Mouse (Mus musculus) limb, embryonic 11.5 days (tissue): ENCODE measurements around the gene Itgad. TPM values are rescaled to one million over a fixed set of nuclear protein-coding genes. Genes with fewer than 3 reads are reported as not detected.

Source experiments
- ATAC-seq: fragments of 200-750 bp; cut with Nextera tagmentation; 2 replicates; pipeline ENCODE4 v1.8.0; 2017; ENCODE audit warnings: low read depth; ENCODE audit not compliant: insufficient number of reproducible peaks, low FRiP score, low TSS enrichment
- DNase-seq: peaks from one replicate; pipeline ENCODE4 v3.0.0-alpha.2; 2015; ENCODE audit warnings: low spot score
- H3K27ac ChIP-seq: fragments of 300-500 bp; sonication (generic); replicated peaks from 2 replicates; pipeline ENCODE4 v1.5.1; 2014; ENCODE audit warnings: low read depth, mild to moderate bottlenecking, low read length
- H3K27me3 ChIP-seq: fragments of 300-500 bp; sonication (generic); 2 replicates; pipeline ENCODE4 v1.6.1; 2014; ENCODE audit warnings: mild to moderate bottlenecking, low read length, mixed read lengths; ENCODE audit not compliant: control insufficient read depth, insufficient read depth
- H3K36me3 ChIP-seq: fragments of 300-500 bp; sonication (generic); 2 replicates; pipeline ENCODE4 v1.6.1; 2014; ENCODE audit warnings: mild to moderate bottlenecking, low read length, moderate library complexity, mixed read lengths; ENCODE audit not compliant: control insufficient read depth, insufficient read depth
- H3K4me1 ChIP-seq: fragments of 300-500 bp; sonication (generic); 2 replicates; pipeline ENCODE4 v1.6.1; 2014; ENCODE audit warnings: low read length, mixed read lengths; ENCODE audit not compliant: control insufficient read depth, insufficient read depth
- H3K4me2 ChIP-seq: fragments of 300-500 bp; sonication (generic); 2 replicates; pipeline ENCODE4 v1.6.1; 2014; ENCODE audit warnings: low read depth, mild to moderate bottlenecking, moderate library complexity; ENCODE audit not compliant: severe bottlenecking
- H3K4me3 ChIP-seq: fragments of 300-500 bp; sonication (generic); 2 replicates; pipeline ENCODE4 v1.5.1; 2014; ENCODE audit warnings: low read depth, low read length
- H3K9ac ChIP-seq: fragments of 300-500 bp; sonication (generic); 2 replicates; pipeline ENCODE4 v1.6.1; 2014; ENCODE audit warnings: mild to moderate bottlenecking, low read length
- H3K9me3 ChIP-seq: fragments of 300-500 bp; sonication (generic); 2 replicates; pipeline ENCODE4 v1.6.1; 2016; ENCODE audit warnings: low read length; ENCODE audit not compliant: control insufficient read depth
- WGBS: fragments of 180-500 bp; shearing (Covaris S2); extraction: QIAGEN DNeasy Blood & Tissue Kit; methylation state at CpG from one replicate; pipeline ENCODE4 v1.1.7; 2014; 5-methylcytosine and 5-hydroxymethylcytosine counted together
- polyA plus RNA-seq: library from polyadenylated mRNA; unstranded; fragments of >200 nt; fragmentation: Nextera tagmentation; extraction: Ambion mirVana; gene quantifications from 2 replicates; pipeline ENCODE4 v1.2.1, GENCODE M21; 2014

The Itgad gene
- polyA plus RNA-seq, 1 experiment from 2014 or later, result not detected

DNA sequence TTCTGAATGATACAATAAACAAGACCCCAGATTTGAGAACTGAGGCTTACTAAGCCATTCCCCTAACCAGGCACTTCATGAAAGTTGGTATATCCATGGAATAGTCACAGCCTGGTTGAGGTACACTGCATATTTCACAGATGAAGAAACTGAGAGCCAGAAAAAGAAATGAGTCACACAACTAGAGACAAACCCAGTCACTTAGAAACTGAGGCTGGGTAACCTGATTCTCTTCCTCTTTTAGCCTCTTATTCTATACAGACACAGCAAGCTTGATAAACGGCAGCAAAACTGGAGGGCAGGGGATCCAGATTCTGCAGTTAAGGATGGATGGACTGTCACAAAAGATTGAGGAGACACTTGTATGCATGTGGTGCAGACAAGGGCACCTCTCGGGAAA lies 80.6 kb downstream of the Itgad start:
- 78% methylated on average over 2 of the region's 2 CpGs for WGBS
- no peaks in the 10 kb centered on the region for H3K36me3 ChIP-seq
- H3K4me1 ChIP-seq, result peaks cover 6% of the 10 kb centered on the region; the same call in 1 of the 2 replicates
- no peak overlapping the region for H3K4me2 ChIP-seq
- no peaks in the 10 kb centered on the region for H3K27me3 ChIP-seq
- ATAC-seq (no peak), DNase-seq (no peak)
- H3K9me3 ChIP-seq, result no peaks in the 10 kb centered on the region
- no peak overlapping the region for H3K27ac ChIP-seq
- no peak overlapping the region for H3K4me3 ChIP-seq
- H3K9ac ChIP-seq, result no peak overlapping the region

DNA sequence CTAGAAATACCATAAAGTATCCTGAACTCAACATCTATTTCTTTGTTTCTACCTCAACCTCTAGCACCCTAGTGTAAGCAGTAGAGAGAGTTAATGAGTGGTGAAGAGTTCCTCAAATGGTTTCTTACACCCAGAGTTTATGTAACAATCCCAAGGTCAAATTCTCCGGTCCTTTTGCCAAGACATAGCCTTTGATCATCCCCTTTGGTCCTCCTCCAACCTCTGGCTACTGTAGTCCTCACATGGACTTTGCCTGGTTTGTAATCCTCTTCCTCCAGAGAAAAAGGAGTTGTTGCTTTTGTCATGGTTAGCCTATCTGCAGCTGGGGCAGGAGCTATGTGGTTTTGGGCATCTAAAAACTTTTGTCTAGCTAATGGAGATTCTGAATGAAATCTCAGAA lies 81.3 kb downstream of the Itgad start:
- Histone ChIP-seq H3K27me3 (no peaks in the 10 kb centered on the region), H3K36me3 (no peaks in the 10 kb centered on the region; the same call in 1 of the 2 replicates), H3K4me2 (no peak overlapping the region), H3K9ac (no peak overlapping the region), H3K9me3 (no peaks in the 10 kb centered on the region), H3K4me3 (no peak overlapping the region), H3K27ac (no peak overlapping the region), H3K4me1 (peaks cover 6% of the 10 kb centered on the region; the same call in 1 of the 2 replicates)
- ATAC-seq (no peak), DNase-seq (no peak)
- WGBS, result 100% methylated on average over 1 of the region's 1 CpGs

DNA sequence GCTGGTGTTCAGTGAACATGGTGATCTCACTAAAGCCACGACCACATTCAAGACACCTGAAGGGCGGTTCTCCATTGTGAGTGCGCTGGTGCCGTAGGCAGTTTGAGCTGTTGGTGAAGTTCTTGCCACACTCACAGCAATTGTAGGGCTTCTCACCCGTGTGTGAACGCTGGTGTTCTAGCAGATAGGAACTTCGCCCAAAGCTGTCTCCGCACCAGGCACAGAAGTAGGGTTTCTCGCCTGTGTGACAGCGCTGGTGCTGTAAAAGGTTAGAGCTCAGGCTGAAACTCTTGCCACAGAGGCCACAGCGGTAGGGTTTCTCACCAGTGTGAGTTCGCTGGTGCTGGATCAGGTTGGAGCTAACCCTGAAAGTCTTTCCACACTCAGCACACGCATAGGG lies 82.2 kb downstream of the Itgad start:
- ATAC-seq (no peak), DNase-seq (no peak)
- Histone ChIP-seq H3K36me3 (peaks cover 3% of the 10 kb centered on the region; the same call in 1 of the 2 replicates), H3K27ac (no peak overlapping the region), H3K4me2 (no peak overlapping the region), H3K4me3 (no peak overlapping the region), H3K27me3 (no peaks in the 10 kb centered on the region), H3K4me1 (peaks cover 6% of the 10 kb centered on the region; the same call in 1 of the 2 replicates), H3K9ac (no peak overlapping the region), H3K9me3 (no peaks in the 10 kb centered on the region)
- 91% methylated on average over 13 of the region's 13 CpGs for WGBS

DNA sequence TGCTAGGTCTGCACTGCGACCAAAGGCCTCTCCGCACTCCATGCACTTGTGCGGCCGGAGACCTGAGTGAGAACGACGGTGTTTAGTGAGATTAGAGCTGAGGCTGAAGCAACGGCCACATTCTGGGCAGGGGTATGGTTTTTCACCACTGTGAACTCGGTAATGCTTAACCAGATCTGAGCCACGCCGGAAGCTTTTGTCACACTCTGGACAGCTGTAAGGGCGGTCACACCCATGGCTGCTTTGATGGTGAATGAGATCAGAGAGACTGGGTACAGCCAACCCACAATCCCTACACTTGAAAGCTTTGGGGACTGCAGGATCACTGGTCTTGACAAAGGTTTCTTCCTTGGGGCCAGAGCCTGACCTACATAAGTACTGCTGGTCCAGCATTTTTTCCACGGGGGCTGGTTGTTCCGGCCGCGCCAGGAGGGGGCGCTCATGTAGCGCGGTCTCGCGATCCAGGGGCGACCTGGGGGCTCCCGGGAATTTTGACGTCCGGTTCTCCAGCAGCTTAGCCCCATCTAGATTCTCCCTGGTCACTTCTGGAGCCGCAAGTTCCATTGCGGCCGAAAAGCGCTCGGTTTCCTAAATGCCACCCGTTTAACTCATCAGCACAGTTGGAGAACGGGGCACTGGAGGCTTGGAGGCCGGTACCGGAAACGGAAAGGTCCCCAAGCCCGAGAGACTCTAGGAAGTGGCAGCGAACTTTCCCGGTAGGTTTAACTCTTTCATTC lies 82.8 kb downstream of the Itgad start, which contains the start of gene Armc5:
Gene Armc5 (plus strand): TSS at position 487 of the 737 bp plus-strand sequence.
- DNase-seq (peak; percentile 92), ATAC-seq (peak; percentile 13; the same call in 1 of the 2 replicates)
- Histone ChIP-seq H3K27me3 (no peaks in the 10 kb centered on the region), H3K27ac (peak within 1 kb of the TSS; percentile 90), H3K9me3 (no peaks in the 10 kb centered on the region), H3K36me3 (peaks cover 3% of the 10 kb centered on the region; the same call in 1 of the 2 replicates), H3K4me2 (peak within 1 kb of the TSS; percentile 84), H3K4me1 (peaks cover 6% of the 10 kb centered on the region; the same call in 1 of the 2 replicates), H3K4me3 (peak within 1 kb of the TSS; percentile 63), H3K9ac (peak within 1 kb of the TSS; percentile 77)
- 25% methylated on average over 37 of the region's 37 CpGs for WGBS

DNA sequence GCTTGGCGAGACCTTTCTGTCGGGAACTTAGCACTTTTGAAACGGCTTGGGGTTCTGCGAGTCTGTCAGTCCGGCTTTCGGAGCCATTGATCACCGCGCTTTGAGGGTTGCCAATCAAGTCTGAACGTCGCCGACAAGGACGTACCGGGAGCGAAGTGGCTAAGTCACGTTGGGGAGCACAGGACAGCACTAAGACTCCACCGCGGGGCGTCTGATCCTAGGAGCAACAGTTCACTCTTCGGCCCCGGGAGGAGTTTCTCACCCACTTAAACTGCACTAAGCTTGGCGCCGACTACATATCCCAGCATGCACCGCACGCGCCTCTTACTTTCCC lies 83.4 kb downstream of the Itgad start:
- WGBS, result 0% methylated on average over 25 of the region's 25 CpGs
- DNase-seq (no peak), ATAC-seq (peak; percentile 67)
- Histone ChIP-seq H3K36me3 (peaks cover 5% of the 10 kb centered on the region; the same call in 1 of the 2 replicates), H3K4me2 (peak overlapping the region; percentile 84), H3K4me1 (peaks cover 3% of the 10 kb centered on the region; the same call in 1 of the 2 replicates), H3K9me3 (no peaks in the 10 kb centered on the region), H3K9ac (peak overlapping the region; percentile 68), H3K4me3 (peak overlapping the region; percentile 63), H3K27me3 (no peaks in the 10 kb centered on the region), H3K27ac (peak overlapping the region; percentile 90)

DNA sequence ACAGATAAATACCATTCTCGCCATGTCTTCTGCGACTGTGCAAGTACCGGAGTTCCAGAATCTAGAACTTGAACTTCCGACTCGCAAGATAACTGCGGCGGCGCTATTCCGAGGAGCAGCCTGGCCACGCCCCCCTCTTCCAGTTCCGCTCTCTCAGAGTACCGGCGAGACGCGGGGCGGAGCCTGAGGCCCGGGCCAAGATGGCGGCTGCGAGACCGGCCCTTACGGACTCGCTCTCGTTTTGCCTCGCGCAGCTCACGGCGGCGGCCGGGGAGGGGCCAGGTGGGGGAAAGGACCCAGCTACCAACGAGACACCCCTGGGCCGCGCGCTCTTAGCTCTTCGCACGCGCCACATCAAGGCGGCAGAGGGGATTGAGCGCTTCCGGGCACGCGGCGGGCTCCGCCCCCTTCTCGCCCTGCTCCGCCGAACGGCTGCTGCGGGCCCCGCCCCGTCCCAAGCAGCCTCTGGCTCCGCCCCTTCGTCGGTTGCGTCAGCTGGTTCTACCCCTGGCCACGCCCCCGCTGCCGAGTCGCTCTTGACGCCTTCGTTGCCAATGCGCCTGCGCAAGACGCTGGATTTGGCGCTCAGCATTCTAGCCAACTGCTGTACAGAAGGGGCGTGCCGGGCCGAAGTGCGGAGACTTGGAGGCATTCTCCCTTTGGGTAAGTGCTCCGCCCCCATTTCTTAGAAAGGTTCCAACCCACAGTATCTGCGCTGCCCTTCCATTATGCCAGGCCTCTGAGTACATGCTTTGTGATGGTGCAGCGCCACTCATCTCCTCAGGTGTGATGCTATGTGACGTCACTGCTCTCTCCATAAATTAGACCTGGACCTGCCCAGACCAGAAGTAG lies 84.0 kb downstream of the Itgad start, which contains the start of gene 9130023H24Rik:
Gene 9130023H24Rik (minus strand): TSS at position 105 of the 852 bp plus-strand sequence.
- Histone ChIP-seq H3K9ac (peak within 1 kb of the TSS; percentile 77), H3K4me2 (peak within 1 kb of the TSS; percentile 84), H3K36me3 (peaks cover 8% of the 10 kb centered on the region; the same call in 1 of the 2 replicates), H3K4me3 (peak within 1 kb of the TSS; percentile 63), H3K27me3 (no peaks in the 10 kb centered on the region), H3K4me1 (0 out of 2 replicates have a peak, but pooled peaks cover 3% of the 10 kb centered on the region), H3K27ac (peak within 1 kb of the TSS; percentile 90), H3K9me3 (no peaks in the 10 kb centered on the region)
- ATAC-seq (peak; percentile 92), DNase-seq (peak; percentile 100)
- under 1% methylated on average over 72 of the region's 72 CpGs for WGBS

DNA sequence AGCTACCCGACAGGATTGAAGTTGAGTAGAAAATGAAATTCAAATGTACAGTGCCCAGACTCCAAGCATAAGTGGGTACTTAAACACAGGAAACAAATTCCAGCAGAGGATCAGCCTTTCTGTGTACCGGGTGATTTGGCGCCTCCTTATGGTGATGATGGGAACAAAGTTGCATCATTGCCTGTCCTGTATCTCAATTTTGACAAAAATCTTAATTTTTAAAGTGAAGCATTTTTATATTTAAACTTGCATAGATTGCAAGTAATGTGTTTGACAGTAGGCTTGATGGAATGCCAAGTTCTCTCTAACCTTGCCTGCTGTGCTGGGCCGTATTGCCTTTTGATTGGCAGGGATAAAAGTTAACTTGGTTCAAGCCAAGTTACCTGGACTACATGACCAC lies 84.8 kb downstream of the Itgad start:
- WGBS, result 28% methylated on average over 4 of the region's 4 CpGs
- peak overlapping the region; percentile 63; the same call in 1 of the 2 replicates for H3K4me3 ChIP-seq
- 0 out of 2 replicates have a peak, but pooled peaks cover 3% of the 10 kb centered on the region for H3K4me1 ChIP-seq
- H3K27ac ChIP-seq, result no peak overlapping the region
- peaks cover 8% of the 10 kb centered on the region; the same call in 1 of the 2 replicates for H3K36me3 ChIP-seq
- H3K27me3 ChIP-seq, result no peaks in the 10 kb centered on the region
- H3K4me2 ChIP-seq, result peak overlapping the region; percentile 58
- ATAC-seq (no peak), DNase-seq (peak; percentile 60)
- H3K9me3 ChIP-seq, result no peaks in the 10 kb centered on the region
- H3K9ac ChIP-seq, result no peak overlapping the region

DNA sequence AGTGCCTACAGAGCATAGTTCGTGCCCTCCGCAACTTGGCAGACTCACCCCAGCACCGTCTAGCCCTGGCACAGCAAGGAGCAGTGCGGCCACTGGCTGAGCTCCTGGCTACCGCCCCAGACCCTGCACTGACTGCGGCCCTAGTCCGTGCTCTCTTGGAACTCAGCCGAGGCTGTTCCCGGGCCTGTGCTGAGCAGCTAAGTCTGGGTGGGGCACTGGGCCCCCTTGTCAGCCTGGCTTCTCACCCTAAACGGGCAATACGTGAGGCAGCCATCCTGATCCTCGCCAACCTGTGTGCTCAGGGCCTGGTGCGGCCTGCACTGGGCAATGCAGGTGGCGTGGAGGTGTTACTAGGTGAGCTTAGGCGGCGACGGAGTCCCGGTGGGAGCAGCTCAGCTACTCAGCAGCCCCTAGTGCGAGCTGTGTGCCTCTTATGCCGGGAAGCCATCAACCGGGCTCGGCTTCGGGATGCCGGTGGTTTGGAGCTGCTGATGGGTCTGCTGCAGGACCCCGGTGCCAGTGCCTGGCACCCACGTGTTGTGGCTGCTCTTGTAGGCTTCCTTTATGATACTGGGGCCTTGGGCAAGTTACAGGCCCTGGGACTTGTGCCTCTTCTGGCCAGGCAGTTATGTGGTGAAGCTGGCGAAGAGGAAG lies 86.1 kb downstream of the Itgad start:
- Histone ChIP-seq H3K4me2 (no peak overlapping the region), H3K4me1 (0 out of 2 replicates have a peak, but pooled peaks cover 3% of the 10 kb centered on the region), H3K36me3 (peaks cover 16% of the 10 kb centered on the region), H3K27ac (no peak overlapping the region), H3K9me3 (no peaks in the 10 kb centered on the region), H3K9ac (no peak overlapping the region), H3K4me3 (no peak overlapping the region), H3K27me3 (no peaks in the 10 kb centered on the region)
- no peak for DNase-seq
- WGBS, result 94% methylated on average over 27 of the region's 27 CpGs
- ATAC-seq, result no peak
